16 mouse cellular contexts compared by ENCODE assay signal in genomic region chr16:97701871-97702270, GRCm38 (mm10).
DNase-seq lines count a peak whose midpoint lies in the region; ATAC-seq and TF ChIP-seq lines count a peak whose summit lies in the region.
"Had no signal": no experiment of that assay in that cellular context is flagged by ENCODE, and none has a peak within 500 bp of the region (broad histone marks: within the 10 kb centered on the region; RNA-seq: fewer than 3 reads in every experiment).

No protein-coding gene starts in this region.

- H3K9ac ChIP-seq in midbrain, postnatal 0 days (replicated peaks; ENCODE audit: low read length, poor library complexity, severe bottlenecking), result no peak overlapping the region
- H3K9ac ChIP-seq in midbrain, embryonic 16.5 days (ENCODE audit: low read depth, low read length), result no peak overlapping the region
- H3K9ac ChIP-seq: limb, embryonic 12.5 days; liver, embryonic 15.5 days; midbrain, embryonic 12.5 days had no signal

- H3K9me3 ChIP-seq in midbrain, postnatal 0 days (ENCODE audit: low read length), result no peaks in the 10 kb centered on the region
- H3K9me3 ChIP-seq in midbrain, embryonic 16.5 days (replicated peaks; ENCODE audit: control insufficient read depth, low read length, poor library complexity, severe bottlenecking), result no peaks in the 10 kb centered on the region
- H3K9me3 ChIP-seq: limb, embryonic 12.5 days; liver, embryonic 15.5 days; midbrain, embryonic 12.5 days had no signal

- DNase-seq in heart, adult 9 months (ENCODE audit: low spot score in 2 of 2), result peak; percentile 48 to 49
- DNase-seq in heart, postnatal 4 days, result no peak
- peak; percentile 57 for DNase-seq in midbrain, postnatal 0 days (ENCODE audit: low spot score)
- peak; percentile 32 for DNase-seq in cerebellum, adult 9-11 months
- peak; percentile 60 for DNase-seq in telencephalon, adult 2 months (ENCODE audit: low read depth, low spot score)
- DNase-seq in lung, postnatal 14 days, result no peak
- DNase-seq: embryo, embryonic 11 days; gastrocnemius, postnatal 14 days; kidney, adult 9 months; thymus, postnatal 14 days had no signal

- no peaks in the 10 kb centered on the region for H3K27me3 ChIP-seq in midbrain, postnatal 0 days (ENCODE audit: insufficient read depth, low read length)
- H3K27me3 ChIP-seq in midbrain, embryonic 16.5 days (ENCODE audit: control insufficient read depth, insufficient read depth, low read depth, low read length), result no peaks in the 10 kb centered on the region
- H3K27me3 ChIP-seq: limb, embryonic 12.5 days; liver, embryonic 15.5 days; midbrain, embryonic 12.5 days had no signal

- H3K36me3 ChIP-seq in midbrain, postnatal 0 days (ENCODE audit: insufficient read depth, low read length), result no peaks in the 10 kb centered on the region
- no peaks in the 10 kb centered on the region for H3K36me3 ChIP-seq in midbrain, embryonic 16.5 days (ENCODE audit: control insufficient read depth, insufficient read depth, low read length)
- H3K36me3 ChIP-seq: limb, embryonic 12.5 days; liver, embryonic 15.5 days; midbrain, embryonic 12.5 days had no signal

- TF ChIP-seq CTCF in midbrain, postnatal 0 days (IDR thresholded peaks at IDR 0.05), result no peak

- H3K4me3 ChIP-seq in midbrain, postnatal 0 days (ENCODE audit: low read depth, low read length), result no peak overlapping the region
- H3K4me3 ChIP-seq in midbrain, embryonic 16.5 days (ENCODE audit: low read depth, low read length), result no peak overlapping the region
- H3K4me3 ChIP-seq: limb, embryonic 12.5 days; liver, embryonic 15.5 days; midbrain, embryonic 12.5 days had no signal

- H3K4me2 ChIP-seq in midbrain, postnatal 0 days (ENCODE audit: low read depth, low read length, poor library complexity, severe bottlenecking), result no peak overlapping the region
- no peak overlapping the region for H3K4me2 ChIP-seq in midbrain, embryonic 16.5 days (ENCODE audit: low read length)
- H3K4me2 ChIP-seq: limb, embryonic 12.5 days; liver, embryonic 15.5 days; midbrain, embryonic 12.5 days had no signal

- H3K4me1 ChIP-seq in midbrain, postnatal 0 days (ENCODE audit: insufficient read depth, low read length), result no peaks in the 10 kb centered on the region
- H3K4me1 ChIP-seq in midbrain, embryonic 16.5 days (ENCODE audit: control insufficient read depth, insufficient read depth, low read length), result no peaks in the 10 kb centered on the region
- H3K4me1 ChIP-seq: limb, embryonic 12.5 days; liver, embryonic 15.5 days; midbrain, embryonic 12.5 days had no signal

- no peak overlapping the region for H3K27ac ChIP-seq in midbrain, postnatal 0 days (ENCODE audit: low read depth, low read length)
- no peak overlapping the region for H3K27ac ChIP-seq in midbrain, embryonic 16.5 days (ENCODE audit: low read length)
- H3K27ac ChIP-seq: limb, embryonic 12.5 days; liver, embryonic 15.5 days; midbrain, embryonic 12.5 days had no signal

- 74% methylated on average over 1 of the region's 1 CpGs for WGBS in midbrain, postnatal 0 days
- 77% methylated on average over 1 of the region's 1 CpGs for WGBS in midbrain, embryonic 16.5 days

- no peak; the same call in 1 of the 2 replicates for ATAC-seq in midbrain, postnatal 0 days (ENCODE audit: low FRiP score)
- no peak for ATAC-seq in midbrain, embryonic 16.5 days
- ATAC-seq: CD4-positive, CD25-positive, alpha-beta regulatory T cell, adult 4 months; forebrain, embryonic 16.5 days had no signal

Comparison
In these comparisons a context has a peak if more than half of its experiments do, and no peak if none do; other contexts are left out.
1. DNase-seq: peak in heart, adult 9 months (2 of 2), midbrain, postnatal 0 days (single experiment), cerebellum, adult 9-11 months (single experiment) and telencephalon, adult 2 months (single experiment); none in heart, postnatal 4 days (single experiment) and lung, postnatal 14 days (single experiment).